Mouse (Mus musculus) intestine, embryonic 14.5 days (tissue): Measurements from ENCODE around the gene Lcp1. TPM values are rescaled to one million over a fixed set of nuclear protein-coding genes. Genes with fewer than 3 reads are reported as not detected.
A peak's percentile ranks its signal among the peaks of the same experiment; 100 is the strongest.

Source experiments
- ATAC-seq: fragments of 200-750 bp; cut with Nextera tagmentation; replicated peaks from 2 replicates; pipeline ENCODE4 v1.8.0; 2017; ENCODE audit warnings: low read depth, moderate number of reproducible peaks, moderate TSS enrichment, moderate library complexity; ENCODE audit not compliant: low FRiP score, low TSS enrichment
- DNase-seq: peaks from one replicate; pipeline ENCODE4 v3.0.0-alpha.2; 2018; ENCODE audit warnings: low spot score
- H3K27ac ChIP-seq: fragments of 300-500 bp; sonication (generic); 2 replicates; pipeline ENCODE4 v1.5.1; 2014; ENCODE audit warnings: low read depth, mild to moderate bottlenecking, control low read depth
- H3K27me3 ChIP-seq: fragments of 300-500 bp; sonication (generic); replicated peaks from 2 replicates; pipeline ENCODE4 v1.6.1; 2014; ENCODE audit warnings: low read length, control low read depth; ENCODE audit not compliant: control insufficient read depth, insufficient read depth
- H3K36me3 ChIP-seq: fragments of 300-500 bp; sonication (generic); 2 replicates; pipeline ENCODE4 v1.6.1; 2014; ENCODE audit warnings: low read length, control low read depth; ENCODE audit not compliant: control insufficient read depth, insufficient read depth
- H3K4me1 ChIP-seq: fragments of 300-500 bp; sonication (generic); replicated peaks from 2 replicates; pipeline ENCODE4 v1.6.1; 2014; ENCODE audit warnings: low read length, control low read depth, mixed read lengths; ENCODE audit not compliant: control insufficient read depth, insufficient read depth
- H3K4me2 ChIP-seq: fragments of 300-500 bp; sonication (generic); 2 replicates; pipeline ENCODE4 v1.6.1; 2014; ENCODE audit warnings: low read length
- H3K4me3 ChIP-seq: fragments of 300-500 bp; sonication (generic); 2 replicates; pipeline ENCODE4 v1.5.1; 2014; ENCODE audit warnings: low read depth, low read length, control low read depth, mixed read lengths
- H3K9ac ChIP-seq: fragments of 300-500 bp; sonication (generic); 2 replicates; pipeline ENCODE4 v1.6.1; 2014; ENCODE audit warnings: mild to moderate bottlenecking, low read length
- H3K9me3 ChIP-seq: fragments of 300-500 bp; sonication (generic); 2 replicates; pipeline ENCODE4 v1.6.1; 2016; ENCODE audit warnings: low read length, control low read depth; ENCODE audit not compliant: control insufficient read depth
- WGBS: fragments of 180-500 bp; shearing (Covaris S2); extraction: QIAGEN DNeasy Blood & Tissue Kit; methylation state at CpG from one replicate; pipeline ENCODE4 v1.1.7; 2014; 5-methylcytosine and 5-hydroxymethylcytosine counted together
- polyA plus RNA-seq: library from polyadenylated mRNA; unstranded; fragments of >200 nt; fragmentation: Nextera tagmentation; extraction: Ambion mirVana; gene quantifications from 2 replicates; pipeline ENCODE4 v1.2.1, GENCODE M21; 2014

The Lcp1 gene
- polyA plus RNA-seq, 1 experiment from 2014 or later = 58.3 TPM

DNA sequence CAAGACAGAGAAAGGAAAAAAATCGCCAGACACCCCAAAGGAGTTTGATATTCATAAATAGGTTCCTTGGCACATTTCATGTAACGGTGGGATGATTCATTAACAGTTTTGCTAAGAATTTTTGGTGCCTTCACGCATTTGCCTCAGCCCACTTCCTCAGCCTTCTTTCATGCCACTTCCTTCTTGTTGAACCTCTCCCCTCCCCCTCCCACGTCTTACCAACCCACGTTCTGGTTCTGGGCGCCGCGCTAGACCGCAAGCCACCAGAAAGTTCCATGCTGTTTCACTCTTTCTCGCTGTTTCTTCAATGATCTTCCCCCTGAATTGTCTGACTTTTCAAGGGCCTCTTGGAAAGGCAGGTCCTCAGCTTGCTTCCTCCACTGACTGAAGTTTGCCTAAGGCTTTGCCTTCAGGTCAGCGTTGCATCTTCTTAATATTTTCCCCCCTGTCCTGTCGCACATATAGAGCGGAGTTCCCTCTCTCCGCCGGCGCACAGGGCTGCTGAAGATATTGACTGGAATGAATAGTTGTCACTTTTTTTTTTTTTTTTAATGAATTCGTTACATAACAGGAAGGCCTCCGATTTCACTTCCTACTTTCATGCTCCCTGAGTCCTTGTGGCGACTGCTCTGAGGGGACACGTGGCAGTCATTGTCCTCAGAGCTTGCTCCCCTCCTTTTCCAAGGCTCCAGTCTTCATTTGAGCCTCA lies 48.5 kb downstream of the Lcp1 start:
- H3K36me3 ChIP-seq = no peaks in the 10 kb centered on the region
- DNase-seq (no peak), ATAC-seq (no peak)
- H3K27ac ChIP-seq = 0 out of 2 replicates have a peak overlapping the region, but pooled peaks have one; percentile 43
- no peak overlapping the region for H3K9ac ChIP-seq
- no peaks in the 10 kb centered on the region for H3K9me3 ChIP-seq
- H3K4me3 ChIP-seq = no peak overlapping the region
- H3K27me3 ChIP-seq = no peaks in the 10 kb centered on the region
- WGBS = 83% methylated on average over 20 of the region's 20 CpGs
- no peak overlapping the region for H3K4me2 ChIP-seq
- no peaks in the 10 kb centered on the region for H3K4me1 ChIP-seq

DNA sequence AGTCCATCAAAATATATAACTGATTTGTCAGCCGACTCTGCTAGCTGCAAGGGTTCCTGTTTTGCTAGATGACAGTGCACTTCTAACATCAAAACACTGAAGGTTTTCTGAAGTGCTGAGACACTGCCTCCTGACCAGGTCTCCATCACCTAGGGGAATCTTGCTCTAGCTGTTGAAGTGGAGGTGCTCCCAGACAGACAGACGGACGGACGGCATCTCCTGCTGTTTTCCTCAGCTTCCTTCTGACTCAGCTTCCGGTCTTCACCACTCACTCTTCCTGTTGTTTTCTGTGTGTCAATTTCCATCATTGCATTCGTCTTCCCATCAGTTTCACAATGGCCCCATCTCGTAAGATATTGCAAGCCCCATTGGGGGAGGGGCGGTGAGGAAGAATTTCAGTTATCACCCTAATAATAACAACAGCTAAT lies 49.7 kb downstream of the Lcp1 start:
- DNase-seq (no peak), ATAC-seq (no peak)
- H3K4me1 ChIP-seq = no peaks in the 10 kb centered on the region
- WGBS = 87% methylated on average over 8 of the region's 8 CpGs
- no peaks in the 10 kb centered on the region for H3K27me3 ChIP-seq
- no peak overlapping the region for H3K4me3 ChIP-seq
- H3K9me3 ChIP-seq = no peaks in the 10 kb centered on the region
- no peaks in the 10 kb centered on the region for H3K36me3 ChIP-seq
- no peak overlapping the region for H3K9ac ChIP-seq
- no peak overlapping the region for H3K4me2 ChIP-seq
- H3K27ac ChIP-seq = no peak overlapping the region

DNA sequence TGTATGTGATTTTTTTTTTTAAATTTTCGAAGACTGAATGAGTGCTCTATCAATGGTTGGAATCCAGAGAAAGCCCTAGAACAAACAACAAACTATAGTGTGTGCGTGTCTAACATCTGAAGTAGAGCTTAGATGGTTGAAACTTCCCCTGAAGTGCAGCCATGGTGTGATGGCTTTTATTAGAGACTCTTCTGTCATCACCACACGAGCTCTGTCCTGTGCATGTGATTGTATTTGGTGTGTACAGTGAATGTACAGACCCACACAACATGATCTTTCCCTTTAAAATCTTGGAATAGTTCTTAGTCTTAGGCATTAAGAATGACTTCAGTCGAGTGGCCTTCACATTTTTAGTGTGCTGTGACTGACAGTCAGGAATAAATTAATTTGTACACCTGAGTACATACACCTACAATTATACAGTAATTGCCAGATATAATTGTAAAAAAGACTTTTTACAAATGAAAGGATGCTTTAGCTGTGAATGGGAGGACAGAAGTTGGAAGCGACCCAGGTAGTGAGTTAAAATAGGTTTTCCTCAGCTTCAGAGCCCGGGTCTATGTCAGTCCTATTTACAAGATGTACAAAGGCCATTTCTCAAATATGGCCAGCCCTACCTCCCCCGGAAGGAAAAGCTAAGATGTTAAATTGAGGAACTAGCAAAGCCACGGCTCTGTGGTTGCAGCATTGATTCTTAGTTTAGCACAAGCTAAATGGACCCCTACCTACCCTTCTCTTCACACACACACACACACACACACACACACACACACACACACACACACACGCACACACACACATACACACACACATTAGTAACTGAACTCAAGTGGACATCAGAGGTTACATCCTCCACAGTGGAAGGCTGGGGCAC lies 50.4 kb downstream of the Lcp1 start:
- DNase-seq (no peak), ATAC-seq (no peak)
- Histone ChIP-seq H3K27me3 (no peaks in the 10 kb centered on the region), H3K9me3 (no peaks in the 10 kb centered on the region), H3K4me1 (no peaks in the 10 kb centered on the region), H3K36me3 (no peaks in the 10 kb centered on the region), H3K27ac (no peak overlapping the region), H3K4me3 (no peak overlapping the region), H3K4me2 (no peak overlapping the region), H3K9ac (no peak overlapping the region)
- WGBS = 80% methylated on average over 9 of the region's 9 CpGs

DNA sequence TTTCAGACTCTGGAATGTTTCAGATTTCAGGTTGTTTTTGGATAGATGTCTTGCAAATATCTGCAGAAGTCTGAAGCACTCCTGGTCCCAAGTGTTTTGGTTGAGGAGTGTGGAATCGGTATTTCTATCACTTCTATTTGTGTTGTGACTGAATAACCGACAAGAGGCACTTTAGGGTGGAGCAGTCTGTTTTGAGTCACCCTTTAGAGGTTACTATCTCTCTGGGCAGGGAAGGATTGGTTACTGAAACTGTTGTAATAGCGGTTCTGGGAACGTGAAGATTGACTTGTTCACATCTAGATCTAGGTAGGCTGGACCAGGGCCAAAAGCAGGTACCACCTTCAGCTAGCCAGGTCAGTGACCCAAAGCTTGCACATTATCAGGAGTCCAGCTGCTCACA lies 51.5 kb downstream of the Lcp1 start:
- H3K27ac ChIP-seq = no peak overlapping the region
- H3K36me3 ChIP-seq = no peaks in the 10 kb centered on the region
- no peak overlapping the region for H3K4me2 ChIP-seq
- no peaks in the 10 kb centered on the region for H3K27me3 ChIP-seq
- ATAC-seq (no peak), DNase-seq (no peak)
- 73% methylated on average over 4 of the region's 4 CpGs for WGBS
- no peaks in the 10 kb centered on the region for H3K4me1 ChIP-seq
- H3K9me3 ChIP-seq = no peaks in the 10 kb centered on the region
- no peak overlapping the region for H3K9ac ChIP-seq
- no peak overlapping the region for H3K4me3 ChIP-seq

DNA sequence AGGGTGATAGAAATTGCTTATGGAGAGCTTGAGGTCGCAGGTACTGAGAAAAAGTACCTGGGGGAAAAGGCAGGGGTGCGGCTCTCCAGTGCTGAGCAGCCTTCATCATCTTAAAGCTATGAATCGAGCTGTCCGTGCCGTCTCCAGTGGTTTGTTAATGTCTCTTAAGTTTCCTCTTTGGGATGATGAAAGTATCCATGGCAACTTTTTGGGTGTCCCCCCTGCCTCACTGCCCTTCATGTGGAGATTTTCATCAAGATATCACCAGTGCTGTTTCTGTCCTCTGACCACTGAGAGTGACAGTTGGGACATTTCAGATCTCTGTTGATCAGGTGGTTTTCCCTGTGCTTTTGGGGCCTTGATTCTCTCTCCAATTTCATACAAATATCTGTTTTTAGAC lies 51.9 kb downstream of the Lcp1 start:
- ATAC-seq (no peak), DNase-seq (no peak)
- no peaks in the 10 kb centered on the region for H3K36me3 ChIP-seq
- no peaks in the 10 kb centered on the region for H3K27me3 ChIP-seq
- H3K4me1 ChIP-seq = no peaks in the 10 kb centered on the region
- no peaks in the 10 kb centered on the region for H3K9me3 ChIP-seq
- H3K27ac ChIP-seq = no peak overlapping the region
- no peak overlapping the region for H3K4me3 ChIP-seq
- no peak overlapping the region for H3K4me2 ChIP-seq
- WGBS = 89% methylated on average over 5 of the region's 5 CpGs
- no peak overlapping the region for H3K9ac ChIP-seq

DNA sequence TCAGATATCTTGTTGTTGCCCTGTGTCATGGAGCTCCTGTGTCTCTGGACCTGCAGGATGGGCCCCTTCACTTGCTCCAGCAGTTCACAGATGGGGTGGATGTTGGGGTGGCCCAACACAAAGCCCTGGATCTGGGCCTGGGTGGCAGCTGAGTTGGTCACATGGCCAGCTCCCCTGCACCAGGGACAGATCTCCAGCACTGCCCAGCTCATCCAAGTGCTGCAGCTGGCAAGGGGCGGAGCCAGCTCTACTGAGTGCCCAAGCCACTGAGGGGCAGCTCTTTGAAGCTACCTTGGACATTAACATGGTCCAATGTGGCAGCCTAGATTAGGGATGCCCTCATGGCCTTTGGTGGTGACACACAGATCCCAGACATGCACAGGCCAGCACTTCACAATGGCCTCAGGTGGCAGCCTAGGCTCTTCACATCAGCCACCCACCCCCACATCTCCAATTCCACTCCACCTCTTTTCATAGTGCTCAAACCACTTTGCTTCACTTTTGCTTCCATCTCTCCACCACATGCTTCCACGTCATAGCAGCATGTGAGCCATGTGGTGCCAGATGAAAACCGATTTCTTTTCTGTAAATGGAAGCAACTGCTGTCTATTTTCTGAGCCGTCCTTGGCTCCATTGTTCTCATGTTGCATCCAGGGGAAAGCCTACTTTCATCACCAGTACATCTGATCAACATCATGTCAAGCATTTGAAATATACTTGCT lies 53.3 kb downstream of the Lcp1 start:
- H3K27ac ChIP-seq = no peak overlapping the region
- 81% methylated on average over 4 of the region's 4 CpGs for WGBS
- H3K4me3 ChIP-seq = no peak overlapping the region
- ATAC-seq = 0 out of 2 replicates have a peak, but pooled peaks have one; percentile 23
- DNase-seq = no peak
- H3K4me1 ChIP-seq = no peaks in the 10 kb centered on the region
- H3K36me3 ChIP-seq = no peaks in the 10 kb centered on the region
- no peaks in the 10 kb centered on the region for H3K27me3 ChIP-seq
- H3K4me2 ChIP-seq = no peak overlapping the region
- H3K9ac ChIP-seq = no peak overlapping the region
- H3K9me3 ChIP-seq = no peaks in the 10 kb centered on the region

DNA sequence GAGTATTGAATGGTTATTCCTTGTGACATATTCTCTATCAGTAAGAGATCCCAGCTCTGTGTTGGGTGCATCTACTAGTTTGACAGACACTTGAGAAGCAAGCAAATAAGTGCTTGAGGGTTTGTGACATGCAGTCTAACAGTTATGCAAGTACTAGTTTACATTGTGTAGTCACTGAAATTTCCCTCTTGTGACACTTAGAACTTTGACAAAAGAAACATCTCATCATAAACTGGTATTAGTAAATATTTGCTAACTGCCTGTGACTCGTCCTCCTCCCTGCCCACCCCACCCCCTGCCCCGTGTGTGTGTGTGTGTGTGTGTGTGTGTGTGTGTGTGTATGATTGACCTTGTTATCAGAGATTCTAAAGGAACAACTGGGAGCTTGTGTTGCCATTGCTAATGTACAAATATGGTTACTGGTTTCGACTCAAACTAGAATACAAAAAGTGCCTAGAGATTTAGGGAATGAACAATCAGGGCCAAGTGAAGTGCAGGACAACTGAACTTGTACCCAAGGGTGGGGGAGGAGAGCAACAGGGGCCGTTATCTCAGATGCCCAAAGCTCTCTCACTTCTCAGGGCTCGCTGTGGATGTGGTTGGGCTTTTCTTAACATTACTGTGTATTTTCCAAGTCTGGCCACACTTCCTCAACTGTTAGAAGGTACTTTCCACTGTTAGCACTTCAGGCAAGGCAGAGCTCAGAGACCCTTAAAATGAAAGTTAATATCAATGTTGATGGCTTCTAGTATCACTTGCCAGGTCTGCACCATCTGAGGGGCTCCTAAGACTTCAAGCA lies 55.1 kb downstream of the Lcp1 start:
- 52% methylated on average over 5 of the region's 5 CpGs for WGBS
- ATAC-seq (no peak), DNase-seq (no peak)

DNA sequence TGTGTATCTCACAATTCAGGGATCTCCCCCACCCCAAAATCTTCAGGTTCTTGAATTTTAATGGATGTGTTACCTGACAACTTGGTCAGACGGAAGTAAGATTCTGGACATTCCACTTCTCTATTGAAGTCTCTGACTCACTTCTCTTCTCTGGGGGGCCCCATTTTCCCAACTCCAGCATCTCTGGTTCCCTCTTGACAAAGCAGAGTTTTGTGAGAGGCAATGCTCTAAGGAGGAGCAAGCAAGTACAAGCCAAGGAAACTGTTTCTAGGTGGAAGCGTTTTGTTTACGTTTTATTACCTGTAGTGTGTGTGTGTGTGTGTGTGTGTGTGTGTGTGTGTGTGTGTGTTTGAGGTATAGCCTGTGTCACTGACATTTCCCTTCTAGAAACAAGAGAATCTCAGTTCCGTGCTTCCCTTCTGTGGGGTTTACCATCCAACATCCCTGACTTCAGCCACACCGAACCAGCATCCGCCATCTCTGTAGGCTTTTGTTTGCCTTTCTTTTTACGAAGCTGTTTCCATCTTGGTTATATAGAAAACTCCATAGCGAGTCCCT lies 56.0 kb downstream of the Lcp1 start:
- no peak overlapping the region for H3K4me2 ChIP-seq
- H3K27ac ChIP-seq = no peak overlapping the region
- H3K27me3 ChIP-seq = no peaks in the 10 kb centered on the region
- H3K9me3 ChIP-seq = no peaks in the 10 kb centered on the region
- WGBS = 90% methylated on average over 8 of the region's 8 CpGs
- no peak overlapping the region for H3K4me3 ChIP-seq
- H3K4me1 ChIP-seq = no peaks in the 10 kb centered on the region
- no peak overlapping the region for H3K9ac ChIP-seq
- no peak for ATAC-seq
- DNase-seq = no peak
- H3K36me3 ChIP-seq = no peaks in the 10 kb centered on the region

More for the DNA sequence above, 55.1 kb downstream of the Lcp1 start:
- H3K9ac ChIP-seq = no peak overlapping the region
- no peaks in the 10 kb centered on the region for H3K36me3 ChIP-seq
- no peaks in the 10 kb centered on the region for H3K9me3 ChIP-seq
- no peak overlapping the region for H3K4me2 ChIP-seq
- no peaks in the 10 kb centered on the region for H3K27me3 ChIP-seq
- no peak overlapping the region for H3K4me3 ChIP-seq
- no peak overlapping the region for H3K27ac ChIP-seq
- no peaks in the 10 kb centered on the region for H3K4me1 ChIP-seq
